Mouse (Mus musculus) thymus, postnatal 0 days (tissue): ENCODE data around the gene Trim60. TPM values are rescaled to one million over a fixed set of nuclear protein-coding genes. Genes with fewer than 3 reads are reported as not detected.

ENCODE experiments used
- DNase-seq: peaks from one replicate; pipeline ENCODE4 v3.0.0-alpha.2; 2015; ENCODE audit warnings: low spot score
- polyA plus RNA-seq: library from polyadenylated mRNA; unstranded; fragments of >200 nt; fragmentation: Nextera tagmentation; extraction: Ambion mirVana; gene quantifications from 2 replicates; pipeline ENCODE4 v1.2.1, GENCODE M21; 2015

Gene Trim60
- polyA plus RNA-seq, 1 experiment from 2014 or later: not detected

- DNase-seq: no peak
These were observed 19.5 kb downstream of the Trim60 start for GRCm38 (mm10) chr8:64998806-64999365.

GRCm38 (mm10) chr8:64987731-64988130 is 30.7 kb downstream of the Trim60 start, which contains the start of gene Trim75:
Gene Trim75 (minus strand): TSS chr8:64987831.
- no peak for DNase-seq

- no peak for DNase-seq
These were observed 35.1 kb downstream of the Trim60 start for GRCm38 (mm10) chr8:64983150-64983897.

GRCm38 (mm10) chr8:64962836-64963235 is 55.5 kb downstream of the Trim60 start:
- peak; percentile 8 for DNase-seq

GRCm38 (mm10) chr8:64959025-64959424 is 59.4 kb downstream of the Trim60 start:
- DNase-seq: no peak

GRCm38 (mm10) chr8:64952101-64952500 is 66.3 kb downstream of the Trim60 start:
- DNase-seq: no peak

Other genes with a start within 250 kb of the Trim60 start
- 8.1 and 8.4 TPM in 2 replicates for gene Klhl2, start 168.6 kb downstream of the Trim60 start, polyA plus RNA-seq
- gene Tmem192, start 71.4 kb downstream of the Trim60 start, polyA plus RNA-seq: 49.7 and 54.5 TPM in 2 replicates
- gene Trim75, start 30.8 kb downstream of the Trim60 start, polyA plus RNA-seq: not detected in 2 replicates
- gene Trim61, start 61 bp downstream of the Trim60 start, polyA plus RNA-seq: not detected in 2 replicates
- gene Apela, start 18.8 kb upstream of the Trim60 start, polyA plus RNA-seq: 0.13 TPM in 1 of 2 replicates, not detected in the other
- gene Gm10663, start 56.4 kb upstream of the Trim60 start, polyA plus RNA-seq: not detected in 2 replicates
- not detected in 2 replicates for gene BC030870, start 111.0 kb upstream of the Trim60 start, polyA plus RNA-seq